Mouse (Mus musculus): ENCODE results near the gene Rbfox2.

DNA sequence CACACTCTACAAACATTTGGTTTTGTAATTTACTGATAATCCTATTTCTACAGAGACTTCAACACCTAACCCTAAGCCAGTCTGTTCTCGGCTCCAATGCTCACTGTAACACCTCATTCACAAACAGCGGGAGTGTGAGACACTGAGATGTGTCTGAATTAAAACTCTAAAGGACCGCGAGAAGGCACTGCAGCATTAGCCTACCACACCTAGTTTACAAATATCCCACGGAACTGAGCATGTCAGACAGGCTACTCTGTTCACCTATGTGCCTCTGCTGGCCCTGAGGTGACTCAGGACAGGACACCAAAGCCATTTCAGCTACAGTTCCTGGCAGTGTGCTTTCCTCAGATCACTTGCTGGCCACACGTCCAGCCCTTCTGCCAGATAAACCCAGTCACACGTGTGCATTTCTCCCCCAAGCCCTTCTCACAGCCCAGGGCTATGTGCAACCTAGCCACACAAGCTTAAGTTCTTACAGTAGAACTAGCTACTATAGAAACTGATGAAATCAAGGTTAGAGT is 79.9 kb downstream of the Rbfox2 start:
- TF ChIP-seq CTCF (IDR thresholded peaks at IDR 0.05; ENCODE audit: low read depth, low read length) (no peak), POLR2A (IDR thresholded peaks at IDR 0.05; ENCODE audit: borderline replicate concordance, low read depth, low read length) (no peak)

All from bone marrow macrophage, adult 2 months (primary cell).